Mouse (Mus musculus) lung, postnatal 0 days (tissue): Measurements from ENCODE around the gene Gm20422. TPM values are rescaled to one million over a fixed set of nuclear protein-coding genes. Genes with fewer than 3 reads are reported as not detected.
A peak's percentile ranks its signal among the peaks of the same experiment; 100 is the strongest.

Experiments used
- ATAC-seq: fragments of 200-750 bp; cut with Nextera tagmentation; 2 replicates; pipeline ENCODE4 v1.8.0; 2017; ENCODE audit warnings: moderate library complexity
- DNase-seq: peaks from one replicate; pipeline ENCODE4 v3.0.0-alpha.2; 2016; ENCODE audit warnings: low spot score
- H3K27ac ChIP-seq: fragments of 300-500 bp; sonication (generic); 2 replicates; pipeline ENCODE4 v1.5.1; 2014; ENCODE audit warnings: antibody characterized with exemption, mild to moderate bottlenecking, low read length, mixed read lengths
- H3K27me3 ChIP-seq: fragments of 300-500 bp; sonication (generic); replicated peaks from 2 replicates; pipeline ENCODE4 v1.6.1; 2014; ENCODE audit warnings: low read length, mixed read lengths; ENCODE audit not compliant: insufficient read depth
- H3K36me3 ChIP-seq: fragments of 300-500 bp; sonication (generic); 2 replicates; pipeline ENCODE4 v1.6.1; 2014; ENCODE audit warnings: low read length, mixed read lengths; ENCODE audit not compliant: insufficient read depth
- H3K4me1 ChIP-seq: fragments of 300-500 bp; sonication (generic); 2 replicates; pipeline ENCODE4 v1.6.1; 2014; ENCODE audit warnings: antibody characterized with exemption, low read depth, low read length, mixed read lengths; ENCODE audit not compliant: insufficient read depth
- H3K4me2 ChIP-seq: fragments of 300-500 bp; sonication (generic); replicated peaks from 2 replicates; pipeline ENCODE4 v1.6.1; 2014; ENCODE audit warnings: low read depth, mild to moderate bottlenecking, low read length, moderate library complexity, mixed read lengths
- H3K4me3 ChIP-seq: fragments of 300-500 bp; sonication (generic); 2 replicates; pipeline ENCODE4 v1.5.1; 2014; ENCODE audit warnings: low read depth, low read length
- H3K9ac ChIP-seq: fragments of 300-500 bp; sonication (generic); replicated peaks from 2 replicates; pipeline ENCODE4 v1.6.1; 2014; ENCODE audit warnings: low read depth, mild to moderate bottlenecking
- H3K9me3 ChIP-seq: fragments of 300-500 bp; sonication (generic); 2 replicates; pipeline ENCODE4 v1.6.1; 2016; ENCODE audit warnings: low read length, mixed read lengths
- CTCF ChIP-seq: IDR thresholded peaks from 2 replicates; pipeline ENCODE4 v1.5.1; 2016; ENCODE audit warnings: antibody characterized with exemption, mild to moderate bottlenecking
- EP300 ChIP-seq: IDR thresholded peaks from 2 replicates; pipeline ENCODE4 v1.6.1; 2016; ENCODE audit warnings: antibody characterized with exemption, mild to moderate bottlenecking, control low read depth
- WGBS: fragments of 180-500 bp; shearing (Covaris S2); extraction: QIAGEN DNeasy Blood & Tissue Kit; methylation state at CpG from one replicate; pipeline ENCODE4 v1.1.7; 2014; 5-methylcytosine and 5-hydroxymethylcytosine counted together
- polyA plus RNA-seq: library from polyadenylated mRNA; unstranded; fragments of >200 nt; fragmentation: Nextera tagmentation; extraction: Ambion mirVana; gene quantifications from 2 replicates; pipeline ENCODE4 v1.2.1, GENCODE M21; 2015

Gene Gm20422
- polyA plus RNA-seq, 1 experiment from 2014 or later, result 0.41 TPM

- H3K4me1 ChIP-seq, result peaks cover 2% of the 10 kb centered on the region; the same call in 1 of the 2 replicates
- TF ChIP-seq CTCF (no peak), EP300 (no peak)
- H3K9me3 ChIP-seq, result peaks cover 4% of the 10 kb centered on the region; the same call in 1 of the 2 replicates
- no peak overlapping the region for H3K4me3 ChIP-seq
- 75% methylated on average over 9 of the region's 9 CpGs for WGBS
- no peak overlapping the region for H3K4me2 ChIP-seq
- ATAC-seq (no peak), DNase-seq (no peak)
- no peaks in the 10 kb centered on the region for H3K27me3 ChIP-seq
- no peak overlapping the region for H3K9ac ChIP-seq
- peaks cover 18% of the 10 kb centered on the region for H3K36me3 ChIP-seq
- H3K27ac ChIP-seq, result no peak overlapping the region
These were observed 3.5 kb downstream of the Gm20422 start for GRCm38 (mm10) chr8:69771221-69771620.

DNA sequence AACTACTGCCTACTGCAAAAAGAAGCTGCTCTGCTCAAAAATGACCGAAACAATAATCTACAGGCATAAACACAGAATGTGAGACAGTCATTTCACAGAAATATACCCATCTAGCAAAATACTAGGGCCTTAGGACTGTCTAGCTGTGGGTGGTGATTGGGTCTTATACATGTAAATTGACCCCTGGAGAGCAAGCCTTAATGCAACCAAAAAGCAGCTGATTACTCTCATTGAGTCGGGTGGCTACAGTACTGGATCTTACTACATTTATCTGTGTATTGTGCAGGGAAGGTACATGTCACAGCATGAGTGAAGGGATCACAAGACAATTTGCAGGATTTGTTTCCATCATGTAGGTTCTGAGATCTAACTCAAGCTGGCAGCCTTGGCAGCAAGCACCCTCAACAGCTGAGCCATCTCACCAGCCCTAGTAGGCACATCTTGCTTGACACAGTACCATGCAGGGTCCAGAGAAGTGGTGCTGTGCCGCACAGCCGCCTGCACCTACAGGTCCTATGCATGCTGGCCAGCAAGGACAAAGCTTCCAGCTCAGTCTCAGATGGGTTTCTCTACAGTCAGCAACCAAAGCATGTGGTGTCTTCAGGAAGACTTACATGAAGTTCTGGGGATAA is 12.8 kb downstream of the Gm20422 start:
- Histone ChIP-seq H3K27me3 (no peaks in the 10 kb centered on the region), H3K4me1 (no peaks in the 10 kb centered on the region), H3K9ac (no peak overlapping the region), H3K4me3 (no peak overlapping the region), H3K4me2 (no peak overlapping the region), H3K36me3 (peaks cover 26% of the 10 kb centered on the region), H3K9me3 (peaks cover 9% of the 10 kb centered on the region; the same call in 1 of the 2 replicates), H3K27ac (no peak overlapping the region)
- no peak for TF ChIP-seq CTCF
- TF ChIP-seq EP300, result no peak
- 90% methylated on average over 4 of the region's 4 CpGs for WGBS
- no peak for ATAC-seq
- DNase-seq, result no peak

- H3K27me3 ChIP-seq, result no peaks in the 10 kb centered on the region
- H3K4me2 ChIP-seq, result no peak overlapping the region
- H3K9me3 ChIP-seq, result no peaks in the 10 kb centered on the region
- H3K27ac ChIP-seq, result no peak overlapping the region
- ATAC-seq (no peak), DNase-seq (no peak)
- 96% methylated on average over 5 of the region's 5 CpGs for WGBS
- no peak overlapping the region for H3K9ac ChIP-seq
- H3K4me1 ChIP-seq, result no peaks in the 10 kb centered on the region
- H3K4me3 ChIP-seq, result no peak overlapping the region
- TF ChIP-seq EP300 (no peak), CTCF (peak; percentile 16; the same call in 1 of the 2 replicates)
- H3K36me3 ChIP-seq, result no peaks in the 10 kb centered on the region
These were observed 16.4 kb downstream of the Gm20422 start for GRCm38 (mm10) chr8:69758316-69758715.

DNA sequence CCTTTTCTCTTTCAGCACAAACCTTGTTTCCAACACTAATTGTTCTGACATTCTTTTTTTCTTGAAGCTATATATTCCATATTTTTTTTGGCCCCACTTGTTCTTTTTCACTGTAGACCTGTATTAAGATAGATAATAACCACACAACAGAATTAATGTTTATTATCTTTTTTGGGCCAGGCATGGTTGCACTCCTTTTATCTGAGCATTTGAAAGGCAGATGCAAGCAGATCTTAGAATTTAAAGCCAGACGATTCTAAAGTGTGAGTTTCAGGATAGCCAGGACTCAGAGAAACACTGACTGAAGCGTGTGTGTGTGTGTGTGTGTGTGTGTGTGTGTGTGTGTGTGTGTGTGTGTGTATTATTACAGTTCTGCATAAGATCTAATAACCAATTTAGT is 22.2 kb downstream of the Gm20422 start:
- H3K4me3 ChIP-seq, result no peak overlapping the region
- no peak for DNase-seq
- no peaks in the 10 kb centered on the region for H3K27me3 ChIP-seq
- no peak overlapping the region for H3K27ac ChIP-seq
- no peak for ATAC-seq
- peaks cover 7% of the 10 kb centered on the region; the same call in 1 of the 2 replicates for H3K4me1 ChIP-seq
- TF ChIP-seq EP300, result no peak
- no peak for TF ChIP-seq CTCF
- no peaks in the 10 kb centered on the region for H3K36me3 ChIP-seq
- H3K9me3 ChIP-seq, result no peaks in the 10 kb centered on the region
- WGBS, result 85% methylated on average over 2 of the region's 2 CpGs
- H3K4me2 ChIP-seq, result no peak overlapping the region
- no peak overlapping the region for H3K9ac ChIP-seq

DNA sequence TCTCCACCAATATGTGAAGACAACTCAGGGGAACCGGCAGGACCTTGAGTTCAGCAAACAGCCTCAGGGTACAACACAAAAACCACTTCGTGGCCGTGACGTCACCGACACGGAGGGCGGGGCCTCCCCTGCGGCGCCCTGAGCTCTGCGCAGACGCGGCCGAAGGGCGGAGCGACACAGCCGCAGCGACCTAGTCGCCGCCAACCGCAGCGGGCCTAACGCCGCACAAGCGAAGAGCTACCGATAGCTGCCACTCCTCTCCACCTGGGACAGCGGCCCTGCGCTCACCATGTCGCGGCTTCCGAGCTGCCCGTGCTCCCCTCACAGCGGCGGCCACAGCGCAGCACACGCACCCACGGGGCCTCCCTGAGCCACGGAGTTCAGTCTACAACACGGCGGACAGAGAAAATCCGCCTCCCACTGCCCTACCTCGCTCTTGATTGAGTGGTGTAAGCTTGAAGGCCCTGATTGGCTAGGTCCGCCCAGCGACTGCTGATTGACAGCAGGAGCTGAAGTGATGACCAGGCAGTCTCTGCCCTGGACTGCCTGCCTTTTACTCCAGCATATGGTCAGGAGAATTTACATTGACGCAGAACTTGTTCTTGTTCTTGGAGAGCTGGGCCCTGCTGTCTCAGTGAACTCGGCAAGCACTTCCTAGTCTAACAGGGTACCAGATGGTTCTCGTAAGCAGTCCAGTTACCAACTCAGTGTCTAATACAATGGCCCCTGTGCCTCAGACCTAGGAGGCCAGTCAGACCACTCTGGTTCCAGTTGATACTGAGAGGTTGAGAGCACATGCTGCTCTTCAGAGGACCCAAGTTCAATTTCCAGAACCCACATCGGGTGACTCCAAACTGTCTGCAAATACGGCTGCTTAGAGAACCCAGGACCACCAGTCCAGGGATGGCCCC is 24.9 kb downstream of the Gm20422 start, which contains the start of gene Zfp963:
Gene Zfp963, minus strand, starts transcription at position 427 of the 911 bp plus-strand sequence.
- Histone ChIP-seq H3K36me3 (no peaks in the 10 kb centered on the region), H3K27me3 (no peaks in the 10 kb centered on the region), H3K4me1 (peaks cover 7% of the 10 kb centered on the region; the same call in 1 of the 2 replicates), H3K4me2 (peak within 1 kb of the TSS; percentile 51), H3K27ac (peak within 1 kb of the TSS; percentile 99), H3K9ac (peak within 1 kb of the TSS; percentile 92), H3K4me3 (peak within 1 kb of the TSS; percentile 70), H3K9me3 (no peaks in the 10 kb centered on the region)
- peak; percentile 99 for ATAC-seq
- no peak for TF ChIP-seq EP300
- no peak for TF ChIP-seq CTCF
- DNase-seq, result peak; percentile 97
- 2% methylated on average over 48 of the region's 48 CpGs for WGBS

DNA sequence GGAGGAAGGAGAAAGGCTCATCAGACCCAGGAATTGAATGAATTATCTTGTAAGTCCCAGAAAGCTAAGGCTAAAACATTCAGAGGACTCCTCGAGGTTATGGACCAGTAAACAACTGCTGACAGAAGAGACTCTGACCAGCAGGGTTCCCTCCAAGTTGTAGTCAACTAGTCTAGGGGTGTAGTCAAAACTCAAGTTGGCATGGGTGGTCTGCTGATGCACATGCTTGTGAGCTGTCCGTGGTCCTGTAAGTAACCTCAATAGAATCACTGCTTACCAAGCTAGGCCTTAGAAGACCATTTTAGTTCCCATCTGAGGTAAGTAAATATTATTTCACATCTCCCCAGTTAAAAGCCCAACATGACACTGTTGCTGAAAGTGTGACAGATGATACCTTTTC is 33.5 kb downstream of the Gm20422 start:
- ATAC-seq (no peak), DNase-seq (no peak)
- H3K27ac ChIP-seq, result no peak overlapping the region
- TF ChIP-seq CTCF, result no peak
- no peak for TF ChIP-seq EP300
- H3K9ac ChIP-seq, result no peak overlapping the region
- no peaks in the 10 kb centered on the region for H3K9me3 ChIP-seq
- H3K36me3 ChIP-seq, result no peaks in the 10 kb centered on the region
- no peak overlapping the region for H3K4me2 ChIP-seq
- WGBS, result 80% methylated on average over 2 of the region's 2 CpGs
- no peak overlapping the region for H3K4me3 ChIP-seq
- H3K4me1 ChIP-seq, result no peaks in the 10 kb centered on the region
- H3K27me3 ChIP-seq, result no peaks in the 10 kb centered on the region
